Mouse (Mus musculus): ENCODE results near the gene Slco1c1. TPM values are rescaled to one million over a fixed set of nuclear protein-coding genes. Genes with fewer than 3 reads are reported as not detected.
"Not testable (repeated sequence)": the region's sequence is repeated elsewhere in the genome, so short reads cannot be mapped to it uniquely, and the experiment has no call there.

The Slco1c1 gene
- polyA plus RNA-seq, 1 experiment, result 0.04 TPM

GRCm38 (mm10) chr6:141576646-141577200, 52.6 kb downstream of the Slco1c1 start:
- no peak overlapping the region for H3K4me3 ChIP-seq (ENCODE audit: control insufficient read depth, insufficient read depth, low read length)
- H3K4me1 ChIP-seq (replicated peaks; ENCODE audit: control insufficient read depth, insufficient read depth, low read length), result no peaks in the 10 kb centered on the region
- DNase-seq, result no peak
- no peak overlapping the region for H3K27ac ChIP-seq (ENCODE audit: control insufficient read depth, insufficient read depth, low read length)
- H3K27me3 ChIP-seq (ENCODE audit: control insufficient read depth, insufficient read depth, low read length), result no peaks in the 10 kb centered on the region
- no peaks in the 10 kb centered on the region for H3K36me3 ChIP-seq (ENCODE audit: control insufficient read depth, insufficient read depth, low read length)
- 50% methylated on average over 3 of the region's 3 CpGs for WGBS
- TF ChIP-seq CTCF (IDR thresholded peaks at IDR 0.05; ENCODE audit: borderline replicate concordance, control insufficient read depth, extremely low read depth, insufficient read depth, low read length, poor library complexity) (no peak), POLR2A (IDR thresholded peaks at IDR 0.05; ENCODE audit: control insufficient read depth, extremely low read depth, insufficient read depth, low read length, poor library complexity) (no peak)

GRCm38 (mm10) chr6:141584791-141585403, 60.7 kb downstream of the Slco1c1 start:
- H3K27ac ChIP-seq (ENCODE audit: control insufficient read depth, insufficient read depth, low read length), result no peak overlapping the region
- no peak for DNase-seq
- no peaks in the 10 kb centered on the region for H3K27me3 ChIP-seq (ENCODE audit: control insufficient read depth, insufficient read depth, low read length)
- H3K4me1 ChIP-seq (replicated peaks; ENCODE audit: control insufficient read depth, insufficient read depth, low read length), result no peaks in the 10 kb centered on the region
- TF ChIP-seq POLR2A (IDR thresholded peaks at IDR 0.05; ENCODE audit: control insufficient read depth, extremely low read depth, insufficient read depth, low read length, poor library complexity), result no peak
- no peak for TF ChIP-seq CTCF (IDR thresholded peaks at IDR 0.05; ENCODE audit: borderline replicate concordance, control insufficient read depth, extremely low read depth, insufficient read depth, low read length, poor library complexity)
- no peak overlapping the region for H3K4me3 ChIP-seq (ENCODE audit: control insufficient read depth, insufficient read depth, low read length)
- WGBS, result 79% methylated on average over 1 of the region's 1 CpGs
- no peaks in the 10 kb centered on the region for H3K36me3 ChIP-seq (ENCODE audit: control insufficient read depth, insufficient read depth, low read length)

DNA sequence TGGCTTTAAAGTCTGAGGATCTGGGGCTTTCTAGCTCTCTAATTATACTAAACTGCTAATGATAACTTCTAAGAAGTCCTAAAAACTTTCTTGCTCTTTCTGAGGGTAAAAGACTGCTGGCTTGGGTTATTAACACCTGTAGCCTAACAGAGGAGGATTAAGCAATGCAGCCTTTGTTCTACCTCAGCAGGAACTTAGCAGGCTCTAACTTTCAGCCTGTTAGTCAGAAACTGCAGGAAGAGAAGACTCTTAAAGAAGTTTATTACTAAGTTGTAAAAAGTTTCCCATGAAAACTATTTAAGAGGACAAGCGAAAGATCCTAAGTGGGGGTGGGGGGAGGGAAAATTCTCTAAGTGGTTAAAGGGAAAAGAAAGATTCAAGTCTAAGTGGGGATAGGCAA, 65.8 kb downstream of the Slco1c1 start:
- H3K36me3 ChIP-seq (ENCODE audit: control insufficient read depth, insufficient read depth, low read length), result no peaks in the 10 kb centered on the region
- no peaks in the 10 kb centered on the region for H3K27me3 ChIP-seq (ENCODE audit: control insufficient read depth, insufficient read depth, low read length)
- no peak for TF ChIP-seq POLR2A (IDR thresholded peaks at IDR 0.05; ENCODE audit: control insufficient read depth, extremely low read depth, insufficient read depth, low read length, poor library complexity)
- no peak for TF ChIP-seq CTCF (IDR thresholded peaks at IDR 0.05; ENCODE audit: borderline replicate concordance, control insufficient read depth, extremely low read depth, insufficient read depth, low read length, poor library complexity)
- WGBS, result 61% methylated on average over 1 of the region's 1 CpGs
- H3K4me3 ChIP-seq (ENCODE audit: control insufficient read depth, insufficient read depth, low read length), result no peak overlapping the region
- no peaks in the 10 kb centered on the region for H3K4me1 ChIP-seq (replicated peaks; ENCODE audit: control insufficient read depth, insufficient read depth, low read length)
- H3K27ac ChIP-seq (ENCODE audit: control insufficient read depth, insufficient read depth, low read length), result no peak overlapping the region
- DNase-seq, result no peak

GRCm38 (mm10) chr6:141590598-141591200, 66.5 kb downstream of the Slco1c1 start:
- not testable (repeated sequence) for H3K4me1 ChIP-seq (replicated peaks; ENCODE audit: control insufficient read depth, insufficient read depth, low read length); H3K27me3 ChIP-seq (ENCODE audit: control insufficient read depth, insufficient read depth, low read length); DNase-seq; H3K36me3 ChIP-seq (ENCODE audit: control insufficient read depth, insufficient read depth, low read length); H3K4me3 ChIP-seq (ENCODE audit: control insufficient read depth, insufficient read depth, low read length); H3K27ac ChIP-seq (ENCODE audit: control insufficient read depth, insufficient read depth, low read length)
- WGBS, result 28% methylated on average over 4 of the region's 4 CpGs

DNA sequence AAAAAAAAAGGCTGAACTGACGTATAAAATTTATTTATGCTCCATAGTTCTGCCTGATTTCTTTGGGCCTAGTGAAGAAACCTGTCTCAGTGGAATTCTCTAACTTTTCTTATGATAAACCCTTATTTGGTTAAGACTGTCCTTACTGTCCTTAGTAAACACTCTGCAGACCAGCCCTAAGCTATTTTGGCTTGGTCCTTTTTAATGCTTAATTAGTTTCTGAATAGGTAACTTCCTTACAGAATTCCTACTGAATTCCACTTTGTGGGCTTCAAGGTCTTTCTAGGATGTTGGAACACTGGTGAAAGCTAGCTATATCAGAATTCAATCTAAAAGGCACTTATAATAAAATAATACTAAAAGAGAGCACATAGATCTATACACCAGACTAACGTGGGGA, 71.9 kb downstream of the Slco1c1 start:
- no peak overlapping the region for H3K4me3 ChIP-seq (ENCODE audit: control insufficient read depth, insufficient read depth, low read length)
- WGBS, result 90% methylated on average over 2 of the region's 2 CpGs

DNA sequence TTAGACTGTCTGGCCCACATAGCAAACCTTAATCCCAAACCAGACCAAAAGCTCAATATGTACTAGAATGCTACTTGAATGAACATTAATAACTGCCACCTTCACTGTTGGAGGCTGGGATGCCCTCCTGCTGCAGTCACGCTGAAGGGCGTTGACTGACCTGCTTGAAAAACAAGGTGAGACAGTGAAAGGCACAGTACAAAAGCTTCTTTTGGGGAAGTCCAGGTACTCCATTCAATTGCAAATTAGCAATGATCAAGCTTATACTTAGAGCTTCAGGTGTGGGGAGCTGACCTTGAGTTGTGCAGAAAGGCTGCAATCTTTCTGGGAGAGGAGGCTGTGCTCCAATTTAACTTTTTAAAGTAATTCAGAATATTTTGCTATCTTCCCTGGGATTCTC, 72.9 kb downstream of the Slco1c1 start:
- Histone ChIP-seq H3K27me3 (ENCODE audit: control insufficient read depth, insufficient read depth, low read length) (no peaks in the 10 kb centered on the region), H3K4me1 (replicated peaks; ENCODE audit: control insufficient read depth, insufficient read depth, low read length) (no peaks in the 10 kb centered on the region), H3K4me3 (ENCODE audit: control insufficient read depth, insufficient read depth, low read length) (no peak overlapping the region), H3K27ac (ENCODE audit: control insufficient read depth, insufficient read depth, low read length) (no peak overlapping the region), H3K36me3 (ENCODE audit: control insufficient read depth, insufficient read depth, low read length) (no peaks in the 10 kb centered on the region)
- TF ChIP-seq POLR2A (IDR thresholded peaks at IDR 0.05; ENCODE audit: control insufficient read depth, extremely low read depth, insufficient read depth, low read length, poor library complexity) (no peak), CTCF (IDR thresholded peaks at IDR 0.05; ENCODE audit: borderline replicate concordance, control insufficient read depth, extremely low read depth, insufficient read depth, low read length, poor library complexity) (no peak)
- WGBS, result 96% methylated on average over 2 of the region's 2 CpGs
- DNase-seq, result no peak

More for the DNA sequence above, 71.9 kb downstream of the Slco1c1 start:
- TF ChIP-seq POLR2A (IDR thresholded peaks at IDR 0.05; ENCODE audit: control insufficient read depth, extremely low read depth, insufficient read depth, low read length, poor library complexity) (no peak), CTCF (IDR thresholded peaks at IDR 0.05; ENCODE audit: borderline replicate concordance, control insufficient read depth, extremely low read depth, insufficient read depth, low read length, poor library complexity) (no peak)
- Histone ChIP-seq H3K36me3 (ENCODE audit: control insufficient read depth, insufficient read depth, low read length) (no peaks in the 10 kb centered on the region), H3K27ac (ENCODE audit: control insufficient read depth, insufficient read depth, low read length) (no peak overlapping the region), H3K27me3 (ENCODE audit: control insufficient read depth, insufficient read depth, low read length) (no peaks in the 10 kb centered on the region), H3K4me1 (replicated peaks; ENCODE audit: control insufficient read depth, insufficient read depth, low read length) (no peaks in the 10 kb centered on the region)
- DNase-seq, result no peak

All from thymus, adult 2 months (tissue).